Mouse (Mus musculus): ENCODE results near the gene Rimbp2.

GRCm38 (mm10) chr5:128958916-128959315 is 5.6 kb upstream of the Rimbp2 start:
- TF ChIP-seq CTCF (IDR thresholded peaks at IDR 0.05; ENCODE audit: insufficient read depth, low read length) (no peak), POLR2A (IDR thresholded peaks at IDR 0.05; ENCODE audit: borderline replicate concordance, extremely low read depth, low read depth, low read length) (no peak)

Data from lung, adult 2 months (tissue).